Mouse (Mus musculus) naive thymus-derived CD4-positive, alpha-beta T cell, adult 5 months (primary cell): Measurements from ENCODE around the gene Arhgdia. TPM values are rescaled to one million over a fixed set of nuclear protein-coding genes. Genes with fewer than 3 reads are reported as not detected.

Source experiments
- polyA plus RNA-seq: library from polyadenylated mRNA; unstranded; fragments of 100-300 nt; shearing (Covaris generic); gene quantifications from one replicate; pipeline ENCODE4 v1.2.1, GENCODE M21; 2017

Arhgdia gene
- 668 TPM for polyA plus RNA-seq

DNA sequence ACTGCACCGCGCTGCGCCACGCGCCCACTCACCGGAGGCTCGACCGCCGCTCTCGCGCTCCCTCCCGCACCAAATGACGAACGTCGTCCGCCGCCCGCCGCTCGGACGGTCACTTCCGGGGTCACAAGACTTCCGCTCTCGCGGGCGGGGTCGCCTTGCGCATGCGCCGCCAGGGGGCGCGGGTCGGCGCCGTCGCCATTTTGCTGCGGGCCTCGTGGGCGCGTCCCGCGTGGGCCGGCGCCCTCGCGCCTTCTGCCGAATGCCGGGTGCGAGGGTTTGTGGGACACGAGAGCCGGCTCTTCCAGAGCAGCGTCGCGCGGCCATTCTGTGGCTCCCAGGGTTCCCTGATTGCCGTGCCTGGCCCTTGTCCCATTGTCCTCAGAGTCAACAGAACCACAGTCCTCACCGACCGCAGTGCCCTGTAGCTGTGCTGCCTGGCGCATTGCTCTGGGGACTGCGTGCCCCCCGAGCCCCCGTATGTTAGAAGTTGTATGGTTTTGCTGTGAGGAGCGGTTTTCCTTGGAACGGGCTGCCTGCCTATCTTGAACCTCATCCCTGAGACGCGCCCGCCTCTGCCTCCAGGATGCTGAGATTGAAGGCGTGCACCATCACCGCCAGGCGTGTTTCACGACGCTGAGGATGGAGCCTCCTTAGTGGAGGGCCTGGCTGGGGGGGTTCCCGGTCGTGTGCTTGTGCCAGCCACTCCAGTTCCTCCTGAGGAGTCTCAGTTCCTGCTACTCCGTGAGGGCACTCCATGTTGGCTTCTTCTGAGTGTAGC lies at the start of gene Arhgdia:
Arhgdia (minus strand) TSS at position 135 of the 778 bp plus-strand sequence.

DNA sequence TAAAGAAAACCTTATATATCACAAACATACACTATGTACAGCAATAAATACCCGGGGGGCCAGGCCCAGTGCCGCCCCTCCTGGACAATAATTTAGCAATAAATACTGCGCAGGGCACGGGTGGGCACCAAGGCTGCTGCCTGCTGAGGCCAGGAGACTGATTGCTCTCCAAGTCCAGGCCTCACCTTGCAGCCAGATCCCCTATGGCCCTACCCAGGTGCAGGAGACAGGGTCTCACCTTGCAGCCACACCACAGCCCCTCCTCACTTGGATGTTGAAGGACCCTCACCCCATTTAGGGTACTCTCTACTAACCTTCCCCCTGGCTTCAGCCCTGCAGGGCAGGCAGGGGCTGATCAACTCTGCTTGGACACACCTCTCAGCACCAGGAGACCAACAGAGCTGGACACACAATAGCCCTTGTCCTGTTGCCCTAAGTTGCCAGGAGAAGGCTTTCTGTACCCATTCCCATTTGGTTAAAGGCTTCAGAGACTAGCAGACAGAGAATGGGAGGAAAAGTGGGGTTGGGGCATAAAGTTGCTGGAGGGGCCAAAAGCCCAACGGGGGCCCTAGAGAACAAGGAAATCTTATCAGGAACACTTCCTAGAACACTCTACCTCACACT lies 43.8 kb upstream of the Arhgdia start, which contains the start of gene Sirt7:
Sirt7 (minus strand) TSS at position 89 of the 624 bp plus-strand sequence.

DNA sequence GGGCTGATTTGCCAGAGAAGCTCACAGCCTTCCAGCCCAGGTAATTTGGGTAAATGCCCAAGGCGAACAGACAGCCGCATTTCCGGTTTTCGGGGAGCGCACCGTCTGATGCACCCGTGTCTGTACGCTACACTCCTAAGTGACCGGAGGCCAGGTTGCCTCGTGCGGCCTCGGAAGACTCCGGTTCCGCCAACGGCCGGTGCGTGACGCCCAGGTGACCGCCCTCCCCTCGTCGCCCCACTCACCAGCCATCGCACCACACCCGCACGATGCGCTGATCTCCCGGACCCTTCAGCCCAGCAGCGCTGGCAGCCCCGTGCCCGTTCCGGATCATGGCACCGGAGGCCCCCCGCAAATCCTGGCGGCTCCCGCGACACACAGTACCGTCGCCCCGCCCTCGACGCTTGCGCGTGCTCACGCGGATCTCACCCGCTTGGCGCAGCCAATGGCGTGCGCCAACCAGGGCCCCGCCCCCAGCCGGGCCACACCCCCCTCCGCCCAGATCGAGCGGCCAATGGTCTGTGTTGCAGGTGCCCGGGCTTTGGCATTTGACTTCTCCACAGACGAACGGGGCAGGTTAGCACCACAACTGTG lies 36.2 kb upstream of the Arhgdia start, which contains the start of gene Pcyt2:
Pcyt2 (minus strand) TSS at position 418 of the 594 bp plus-strand sequence.

DNA sequence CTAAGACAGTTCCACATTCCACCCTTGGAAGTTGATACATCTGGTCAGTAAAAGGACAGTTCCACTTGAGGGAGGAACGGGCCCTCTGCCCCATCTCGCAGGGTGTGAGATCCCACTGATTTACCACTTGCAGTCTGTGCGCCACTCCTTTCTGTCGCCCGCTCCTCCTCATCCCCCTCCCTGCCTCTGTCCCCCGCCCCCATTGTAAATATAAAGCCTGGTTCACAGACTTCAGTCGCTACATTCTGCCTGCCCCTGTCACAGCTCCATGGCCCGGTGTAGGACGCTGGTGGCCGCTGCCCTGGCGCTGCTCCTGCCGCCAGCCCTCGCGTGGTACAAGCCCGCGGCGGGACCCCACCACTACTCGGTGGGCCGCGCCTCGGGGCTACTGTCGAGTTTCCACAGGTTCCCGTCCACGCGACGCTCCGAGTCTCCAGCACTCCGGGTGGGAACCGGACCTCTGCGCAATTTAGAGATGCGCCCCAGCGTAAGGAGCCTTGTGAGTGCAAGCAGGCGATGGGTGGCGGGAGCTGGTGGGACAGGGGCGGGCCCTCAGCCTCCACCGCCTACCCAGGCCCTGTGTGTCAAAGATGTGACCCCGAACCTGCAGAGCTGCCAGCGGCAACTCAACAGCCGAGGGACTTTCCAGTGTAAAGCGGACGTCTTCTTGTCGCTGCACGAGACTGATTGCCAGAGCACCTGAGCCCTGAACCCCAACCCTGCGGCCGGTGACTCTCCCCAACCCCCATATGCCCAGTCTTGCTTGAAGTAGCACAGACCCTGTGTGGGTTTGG lies 27.0 kb upstream of the Arhgdia start, which contains the start of gene Npb:
Npb (plus strand) TSS at position 237 of the 794 bp plus-strand sequence.

DNA sequence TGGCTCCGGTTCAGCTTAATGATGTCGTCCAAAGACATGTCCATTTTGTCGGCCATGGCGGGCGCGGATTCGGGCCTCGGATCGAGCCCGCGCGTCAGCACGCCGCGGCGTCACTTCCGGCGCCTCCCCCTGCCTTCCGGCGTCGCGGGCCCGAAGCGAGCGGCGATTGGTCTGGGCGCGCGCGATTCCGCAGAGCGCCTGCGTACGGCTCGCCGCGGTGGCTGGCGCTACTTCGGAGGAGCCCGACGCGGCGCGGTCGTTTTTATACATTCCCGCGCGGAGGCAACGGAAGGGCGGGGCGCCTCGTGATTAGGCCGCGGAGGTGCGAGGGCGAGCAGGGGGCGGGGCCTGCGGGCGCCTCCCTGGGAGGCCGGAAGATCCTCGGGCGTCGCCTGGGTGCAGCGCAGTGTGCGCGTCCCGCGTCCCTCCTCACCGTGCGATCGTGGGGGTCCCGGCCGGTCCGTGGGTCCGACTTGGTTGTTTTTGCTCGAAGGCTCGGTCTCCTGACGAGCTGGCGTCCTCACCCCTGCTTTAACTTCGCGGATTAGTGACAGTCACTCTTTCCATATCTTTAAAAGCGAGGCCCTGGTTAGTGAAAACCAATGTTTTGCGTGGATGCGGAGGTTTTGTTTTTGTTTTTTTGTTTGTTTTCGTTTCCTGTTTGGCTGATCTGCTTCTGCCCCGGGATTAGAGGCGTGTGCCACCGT lies 17.0 kb upstream of the Arhgdia start, which contains the start of the genes Alyref and Anapc11:
Alyref (minus strand) TSS at position 83 of the 707 bp plus-strand sequence.
Anapc11 (plus strand) TSS at position 139 of the 707 bp plus-strand sequence.

DNA sequence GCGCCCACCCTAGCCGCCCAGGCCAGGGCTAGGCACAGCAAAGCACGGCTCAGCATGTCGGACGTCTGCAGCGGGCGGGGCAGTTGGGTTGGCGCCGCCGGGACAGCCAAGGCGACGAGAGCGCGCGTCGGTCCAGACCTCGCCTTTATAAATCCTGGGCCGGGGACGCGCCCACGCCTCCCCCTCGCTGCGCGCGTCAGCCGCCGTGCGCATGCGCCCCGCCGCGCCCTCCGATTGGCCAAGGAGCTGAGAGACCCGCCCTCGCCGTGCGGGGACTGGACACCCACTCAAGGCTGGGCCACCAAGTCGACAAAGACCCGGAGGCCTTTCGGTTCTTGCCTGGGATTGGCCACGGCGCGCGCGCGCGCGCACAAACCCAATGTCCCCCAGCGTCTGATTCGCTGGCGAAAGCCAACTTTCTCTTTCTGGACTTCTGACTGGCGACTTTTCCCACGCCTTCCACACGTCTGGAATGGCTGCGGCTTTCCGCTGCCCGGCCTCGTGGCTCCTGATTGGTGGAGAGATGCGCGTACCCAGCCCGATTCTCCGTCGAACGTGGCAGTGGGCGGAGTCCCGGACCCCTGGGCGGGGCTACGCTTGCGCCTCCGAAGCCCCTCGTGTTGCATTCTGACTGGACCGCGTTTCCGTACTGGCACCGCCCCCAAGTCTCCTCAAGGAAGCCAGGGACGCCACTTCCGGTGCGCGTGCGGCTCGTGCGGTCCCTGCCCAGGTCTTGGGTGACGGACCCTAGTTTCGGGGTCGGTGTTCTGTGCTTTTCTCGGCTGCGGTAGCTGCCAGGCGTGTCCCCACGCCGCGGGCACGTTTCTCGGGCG lies 8.5 kb downstream of the Arhgdia start, which contains the start of gene P4hb:
P4hb (minus strand) TSS at position 502 of the 833 bp plus-strand sequence.

DNA sequence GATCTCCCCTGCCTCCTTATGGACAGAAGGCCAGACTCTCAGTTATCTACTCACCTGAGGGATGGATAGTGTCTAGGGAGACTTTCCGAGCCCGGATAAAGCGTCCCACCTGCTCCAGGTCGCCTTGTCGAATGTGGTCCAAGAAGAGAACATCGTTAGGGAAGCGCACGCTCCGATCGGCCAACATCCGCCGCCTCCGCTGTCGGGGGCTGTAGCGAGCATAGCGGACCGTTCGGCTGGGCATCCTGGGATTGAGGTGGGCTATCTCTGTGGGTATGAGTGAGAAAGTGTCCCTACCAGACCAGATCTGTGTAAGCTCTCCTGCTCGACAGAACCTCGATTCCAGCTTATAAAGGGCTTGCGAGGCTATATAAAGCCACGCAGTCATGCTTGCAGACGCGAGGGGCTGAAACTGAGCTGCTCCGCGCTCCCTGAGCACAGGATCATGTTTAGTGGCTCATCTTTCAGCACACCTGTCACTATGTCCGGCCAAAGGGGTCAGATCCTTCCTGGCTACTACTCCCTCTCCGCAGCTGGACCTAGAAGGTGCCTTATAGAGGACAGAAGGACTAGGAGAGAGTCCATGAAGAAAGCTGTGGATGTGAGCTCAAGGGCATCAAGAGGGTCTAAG lies 30.5 kb downstream of the Arhgdia start, which contains the start of gene Ppp1r27:
Ppp1r27 (minus strand) TSS at position 323 of the 631 bp plus-strand sequence.

DNA sequence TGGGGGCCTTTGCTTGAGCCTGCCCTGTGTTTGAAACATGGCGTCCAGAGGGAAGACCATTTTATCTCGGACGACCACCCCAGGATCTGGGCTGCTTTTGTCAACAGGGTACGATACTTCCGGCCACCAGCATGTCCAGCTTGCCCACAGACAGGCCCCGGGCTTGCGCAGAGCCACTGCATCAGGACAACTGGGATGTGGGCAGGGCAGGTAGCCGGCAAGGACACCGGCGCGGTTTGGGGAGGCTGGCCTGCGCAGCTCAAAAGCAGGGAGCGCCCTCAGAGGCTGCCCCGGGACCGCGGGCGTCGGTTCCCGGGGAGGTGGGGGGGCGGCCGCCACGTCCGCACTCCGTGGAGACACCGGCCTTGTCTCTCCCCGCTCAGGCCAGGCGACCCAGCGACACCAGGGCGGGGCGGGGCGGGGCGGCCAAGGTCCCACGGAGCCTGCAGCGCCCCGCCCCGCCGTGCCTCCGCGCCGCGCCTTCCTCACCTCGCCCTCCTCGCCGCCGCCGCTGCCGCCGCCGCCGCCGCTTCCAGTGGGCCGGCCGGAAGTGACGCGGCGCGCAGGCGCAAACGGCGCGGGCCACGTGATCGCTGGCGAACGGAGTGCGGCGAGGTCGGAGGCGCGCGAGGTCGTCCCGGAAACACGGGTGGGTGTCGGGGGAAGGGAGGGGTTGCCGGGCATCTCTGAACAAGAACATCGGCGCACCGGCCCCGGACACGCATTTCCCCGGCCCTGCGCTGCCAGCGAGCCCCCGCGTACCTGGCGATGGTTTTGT lies 32.1 kb downstream of the Arhgdia start, which contains the start of gene Mcrip1:
Mcrip1 (minus strand) TSS at position 560 of the 778 bp plus-strand sequence.

DNA sequence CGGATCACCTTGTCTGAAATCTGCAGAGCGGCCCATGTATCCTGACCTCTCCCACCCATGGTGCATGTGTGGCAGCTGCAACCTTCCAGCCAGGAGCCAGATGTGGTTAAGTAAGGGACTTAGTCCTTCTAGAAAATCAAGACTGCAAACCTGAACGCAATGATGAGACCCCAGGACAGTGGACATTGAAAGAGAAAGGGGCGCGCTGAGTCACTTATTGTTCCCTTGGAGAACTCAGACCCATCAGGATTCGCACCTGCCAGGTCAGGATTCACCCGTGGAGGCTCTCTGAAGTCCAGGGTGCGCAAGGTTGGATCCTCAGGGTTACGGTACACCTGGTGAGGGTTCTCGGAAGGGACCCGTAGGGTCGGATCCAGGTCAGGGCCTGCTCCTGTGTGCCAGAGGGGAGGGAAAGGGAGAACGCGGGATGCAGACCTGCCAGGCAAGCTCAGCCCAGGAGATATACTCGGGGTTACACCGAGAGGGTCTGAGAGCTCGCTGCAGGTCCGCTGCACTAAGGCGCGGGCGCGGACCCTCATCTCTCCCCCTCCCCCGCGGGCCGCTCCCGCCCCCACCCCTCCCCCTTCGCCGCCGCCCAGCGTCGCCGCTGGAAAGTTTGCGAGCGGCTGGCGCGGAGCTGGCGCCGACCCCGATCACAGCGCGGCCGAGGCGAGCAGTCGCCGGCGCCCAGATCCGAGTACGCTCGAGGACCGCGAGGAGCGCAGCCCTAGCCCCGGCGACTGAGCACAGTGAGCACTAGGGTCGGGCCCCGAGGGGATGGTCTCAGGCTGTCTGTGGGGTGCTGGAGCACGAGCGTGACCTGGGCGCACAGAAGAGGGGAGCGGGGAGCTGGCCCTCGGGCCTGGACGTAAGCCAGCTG lies 51.1 kb downstream of the Arhgdia start, which contains the start of gene Gcgr:
Gcgr (plus strand) TSS at position 615 of the 880 bp plus-strand sequence.

Other genes with a start within 250 kb of the Arhgdia start
- 1,734 TPM for gene Actg1, start 233.1 kb downstream of the Arhgdia start, polyA plus RNA-seq
- gene Fscn2, start 220.1 kb downstream of the Arhgdia start, polyA plus RNA-seq: not detected
- gene Faap100, start 202.9 kb downstream of the Arhgdia start, polyA plus RNA-seq: 24.8 TPM
- 56.3 TPM for gene Nploc4, start 143.9 kb downstream of the Arhgdia start, polyA plus RNA-seq
- gene Tspan10, start 139.0 kb downstream of the Arhgdia start, polyA plus RNA-seq: not detected
- 0.19 TPM for gene Pde6g, start 128.1 kb downstream of the Arhgdia start, polyA plus RNA-seq
- gene Oxld1, start 123.6 kb downstream of the Arhgdia start, polyA plus RNA-seq: 2.3 TPM
- 24.3 TPM for gene Ccdc137, start 123.5 kb downstream of the Arhgdia start, polyA plus RNA-seq
- 11.5 TPM for gene Arl16, start 114.0 kb downstream of the Arhgdia start, polyA plus RNA-seq
- gene Mrpl12, start 97.0 kb downstream of the Arhgdia start, polyA plus RNA-seq: 43.3 TPM
- 6.9 TPM for gene Slc25a10, start 89.8 kb downstream of the Arhgdia start, polyA plus RNA-seq
- not detected for gene Gcgr, start 50.9 kb downstream of the Arhgdia start, polyA plus RNA-seq
- 80.5 TPM for gene Mcrip1, start 31.9 kb downstream of the Arhgdia start, polyA plus RNA-seq
- gene Ppp1r27, start 30.5 kb downstream of the Arhgdia start, polyA plus RNA-seq: not detected
- 187 TPM for gene P4hb, start 8.4 kb downstream of the Arhgdia start, polyA plus RNA-seq
- 272 TPM for gene Alyref, start 16.7 kb upstream of the Arhgdia start, polyA plus RNA-seq
- 79.1 TPM for gene Anapc11, start 16.8 kb upstream of the Arhgdia start, polyA plus RNA-seq
- not detected for gene Npb, start 26.9 kb upstream of the Arhgdia start, polyA plus RNA-seq
- gene Pcyt2, start 36.3 kb upstream of the Arhgdia start, polyA plus RNA-seq: 242 TPM
- 190 TPM for gene Sirt7, start 43.6 kb upstream of the Arhgdia start, polyA plus RNA-seq
- 23.3 TPM for gene Mafg, start 52.0 kb upstream of the Arhgdia start, polyA plus RNA-seq
- gene Pycr1, start 62.1 kb upstream of the Arhgdia start, polyA plus RNA-seq: 1.1 TPM
- not detected for gene Myadml2, start 66.5 kb upstream of the Arhgdia start, polyA plus RNA-seq
- not detected for gene Notum, start 79.6 kb upstream of the Arhgdia start, polyA plus RNA-seq
- 141 TPM for gene Aspscr1, start 91.3 kb upstream of the Arhgdia start, polyA plus RNA-seq
- 77.0 TPM for gene Cenpx, start 132.1 kb upstream of the Arhgdia start, polyA plus RNA-seq
- gene Lrrc45, start 132.3 kb upstream of the Arhgdia start, polyA plus RNA-seq: 69.5 TPM
- gene Rac3, start 139.8 kb upstream of the Arhgdia start, polyA plus RNA-seq: 1.1 TPM
- 0.66 TPM for gene Dcxr, start 145.7 kb upstream of the Arhgdia start, polyA plus RNA-seq
- gene Cbr2, start 150.5 kb upstream of the Arhgdia start, polyA plus RNA-seq: not detected
- 1.0 TPM for gene Hmga1b, start 181.2 kb upstream of the Arhgdia start, polyA plus RNA-seq
- 32.5 TPM for gene Rfng, start 202.6 kb upstream of the Arhgdia start, polyA plus RNA-seq
- gene Gps1, start 202.6 kb upstream of the Arhgdia start, polyA plus RNA-seq: 115 TPM
- gene Dus1l, start 214.8 kb upstream of the Arhgdia start, polyA plus RNA-seq: 58.8 TPM
- 55.3 TPM for gene Fasn, start 242.9 kb upstream of the Arhgdia start, polyA plus RNA-seq